Mouse (Mus musculus): ENCODE measurements around the gene Ebp. TPM values are rescaled to one million over a fixed set of nuclear protein-coding genes. Genes with fewer than 3 reads are reported as not detected.
A peak's percentile ranks its signal among the peaks of the same experiment; 100 is the strongest.

The Ebp gene
- polyA plus RNA-seq, 1 experiment from 2014 or later = 36.6 TPM

- H3K36me3 ChIP-seq (ENCODE audit: control insufficient read depth, insufficient read depth, low read length) = no peaks in the 10 kb centered on the region
- H3K4me2 ChIP-seq (ENCODE audit: low read length) = peak overlapping the region; percentile 58
- peaks cover 2% of the 10 kb centered on the region for H3K4me1 ChIP-seq (ENCODE audit: control insufficient read depth, insufficient read depth, low read depth, low read length)
- peaks cover 3% of the 10 kb centered on the region; the same call in 1 of the 2 replicates for H3K9me3 ChIP-seq (ENCODE audit: control insufficient read depth, low read length)
- 19% methylated on average over 4 of the region's 4 CpGs for WGBS
- no peak for ATAC-seq
- no peaks in the 10 kb centered on the region for H3K27me3 ChIP-seq (replicated peaks; ENCODE audit: control insufficient read depth, insufficient read depth, low read length)
- H3K9ac ChIP-seq (ENCODE audit: low read depth, low read length) = peak overlapping the region; percentile 71
- no peak overlapping the region for H3K27ac ChIP-seq (ENCODE audit: low read depth, low read length)
- peak overlapping the region; percentile 64 for H3K4me3 ChIP-seq (ENCODE audit: low read length)
These were observed 18.2 kb downstream of the Ebp start for GRCm38 (mm10) chrX:8175169-8175503.

GRCm38 (mm10) chrX:8167716-8168647 is 25.3 kb downstream of the Ebp start:
- Histone ChIP-seq H3K9ac (ENCODE audit: low read depth, low read length) (no peak overlapping the region), H3K27me3 (replicated peaks; ENCODE audit: control insufficient read depth, insufficient read depth, low read length) (no peaks in the 10 kb centered on the region), H3K36me3 (ENCODE audit: control insufficient read depth, insufficient read depth, low read length) (no peaks in the 10 kb centered on the region), H3K9me3 (ENCODE audit: control insufficient read depth, low read length) (no peaks in the 10 kb centered on the region), H3K4me2 (ENCODE audit: low read length) (no peak overlapping the region), H3K4me3 (ENCODE audit: low read length) (no peak overlapping the region), H3K27ac (ENCODE audit: low read depth, low read length) (no peak overlapping the region), H3K4me1 (ENCODE audit: control insufficient read depth, insufficient read depth, low read depth, low read length) (no peaks in the 10 kb centered on the region)
- 90% methylated on average over 8 of the region's 10 CpGs for WGBS
- no peak for ATAC-seq

GRCm38 (mm10) chrX:8164471-8164870 is 28.8 kb downstream of the Ebp start:
- no peak overlapping the region for H3K27ac ChIP-seq (ENCODE audit: low read depth, low read length)
- H3K9me3 ChIP-seq (ENCODE audit: control insufficient read depth, low read length) = no peaks in the 10 kb centered on the region
- no peak overlapping the region for H3K4me2 ChIP-seq (ENCODE audit: low read length)
- no peak overlapping the region for H3K4me3 ChIP-seq (ENCODE audit: low read length)
- H3K27me3 ChIP-seq (replicated peaks; ENCODE audit: control insufficient read depth, insufficient read depth, low read length) = no peaks in the 10 kb centered on the region
- ATAC-seq = no peak
- no peak overlapping the region for H3K9ac ChIP-seq (ENCODE audit: low read depth, low read length)
- no peaks in the 10 kb centered on the region; the same call in 1 of the 2 replicates for H3K36me3 ChIP-seq (ENCODE audit: control insufficient read depth, insufficient read depth, low read length)
- H3K4me1 ChIP-seq (ENCODE audit: control insufficient read depth, insufficient read depth, low read depth, low read length) = no peaks in the 10 kb centered on the region
- WGBS = 96% methylated on average over 4 of the region's 4 CpGs

- no peaks in the 10 kb centered on the region for H3K27me3 ChIP-seq (replicated peaks; ENCODE audit: control insufficient read depth, insufficient read depth, low read length)
- no peak overlapping the region for H3K27ac ChIP-seq (ENCODE audit: low read depth, low read length)
- no peak overlapping the region for H3K4me2 ChIP-seq (ENCODE audit: low read length)
- WGBS = 90% methylated on average over 5 of the region's 5 CpGs
- no peaks in the 10 kb centered on the region for H3K9me3 ChIP-seq (ENCODE audit: control insufficient read depth, low read length)
- ATAC-seq = no peak
- no peak overlapping the region for H3K9ac ChIP-seq (ENCODE audit: low read depth, low read length)
- no peaks in the 10 kb centered on the region for H3K4me1 ChIP-seq (ENCODE audit: control insufficient read depth, insufficient read depth, low read depth, low read length)
- H3K4me3 ChIP-seq (ENCODE audit: low read length) = no peak overlapping the region
- no peaks in the 10 kb centered on the region; the same call in 1 of the 2 replicates for H3K36me3 ChIP-seq (ENCODE audit: control insufficient read depth, insufficient read depth, low read length)
These were observed 30.2 kb downstream of the Ebp start for GRCm38 (mm10) chrX:8163076-8163475.

- Histone ChIP-seq H3K9me3 (ENCODE audit: control insufficient read depth, low read length) (no peaks in the 10 kb centered on the region), H3K27ac (ENCODE audit: low read depth, low read length) (peak within 1 kb of the TSS; percentile 95), H3K4me3 (ENCODE audit: low read length) (peak within 1 kb of the TSS; percentile 61), H3K36me3 (ENCODE audit: control insufficient read depth, insufficient read depth, low read length) (peaks cover 14% of the 10 kb centered on the region; the same call in 1 of the 2 replicates), H3K4me1 (ENCODE audit: control insufficient read depth, insufficient read depth, low read depth, low read length) (peaks cover 10% of the 10 kb centered on the region), H3K9ac (ENCODE audit: low read depth, low read length) (peak within 1 kb of the TSS; percentile 78), H3K4me2 (ENCODE audit: low read length) (peak within 1 kb of the TSS; percentile 70), H3K27me3 (replicated peaks; ENCODE audit: control insufficient read depth, insufficient read depth, low read length) (no peaks in the 10 kb centered on the region)
- peak; percentile 94 for ATAC-seq
- 21% methylated on average over 58 of the region's 65 CpGs for WGBS
These were observed 47.9 kb downstream of the Ebp start, which contains the start of gene Rbm3 for GRCm38 (mm10) chrX:8145153-8145991. Gene Rbm3 (minus strand): TSS chrX:8145880.

- Histone ChIP-seq H3K9ac (ENCODE audit: low read depth, low read length) (peak overlapping the region; percentile 52; the same call in 1 of the 2 replicates), H3K4me1 (ENCODE audit: control insufficient read depth, insufficient read depth, low read depth, low read length) (peaks cover 10% of the 10 kb centered on the region), H3K36me3 (ENCODE audit: control insufficient read depth, insufficient read depth, low read length) (peaks cover 14% of the 10 kb centered on the region; the same call in 1 of the 2 replicates), H3K9me3 (ENCODE audit: control insufficient read depth, low read length) (no peaks in the 10 kb centered on the region), H3K27ac (ENCODE audit: low read depth, low read length) (no peak overlapping the region), H3K4me3 (ENCODE audit: low read length) (peak overlapping the region; percentile 61), H3K4me2 (ENCODE audit: low read length) (peak overlapping the region; percentile 70), H3K27me3 (replicated peaks; ENCODE audit: control insufficient read depth, insufficient read depth, low read length) (no peaks in the 10 kb centered on the region)
- ATAC-seq = no peak
- 68% methylated on average over 7 of the region's 7 CpGs for WGBS
These were observed 49.6 kb downstream of the Ebp start for GRCm38 (mm10) chrX:8143750-8144149.

- Histone ChIP-seq H3K27ac (ENCODE audit: low read depth, low read length) (no peak overlapping the region), H3K27me3 (replicated peaks; ENCODE audit: control insufficient read depth, insufficient read depth, low read length) (no peaks in the 10 kb centered on the region), H3K4me1 (ENCODE audit: control insufficient read depth, insufficient read depth, low read depth, low read length) (peaks cover 10% of the 10 kb centered on the region), H3K4me3 (ENCODE audit: low read length) (no peak overlapping the region), H3K9me3 (ENCODE audit: control insufficient read depth, low read length) (no peaks in the 10 kb centered on the region), H3K4me2 (ENCODE audit: low read length) (no peak overlapping the region), H3K9ac (ENCODE audit: low read depth, low read length) (no peak overlapping the region), H3K36me3 (ENCODE audit: control insufficient read depth, insufficient read depth, low read length) (peaks cover 14% of the 10 kb centered on the region; the same call in 1 of the 2 replicates)
- ATAC-seq = no peak
- whole genome bisulfite sequencing = 85% methylated on average over 7 of the region's 7 CpGs
These were observed 50.4 kb downstream of the Ebp start for GRCm38 (mm10) chrX:8142948-8143347.

- H3K4me1 ChIP-seq (ENCODE audit: control insufficient read depth, insufficient read depth, low read depth, low read length) = peaks cover 10% of the 10 kb centered on the region
- no peak overlapping the region for H3K27ac ChIP-seq (ENCODE audit: low read depth, low read length)
- H3K9me3 ChIP-seq (ENCODE audit: control insufficient read depth, low read length) = no peaks in the 10 kb centered on the region
- WGBS = 79% methylated on average over 3 of the region's 3 CpGs
- peaks cover 14% of the 10 kb centered on the region; the same call in 1 of the 2 replicates for H3K36me3 ChIP-seq (ENCODE audit: control insufficient read depth, insufficient read depth, low read length)
- no peak overlapping the region for H3K4me2 ChIP-seq (ENCODE audit: low read length)
- ATAC-seq = no peak
- H3K4me3 ChIP-seq (ENCODE audit: low read length) = no peak overlapping the region
- H3K9ac ChIP-seq (ENCODE audit: low read depth, low read length) = no peak overlapping the region
- no peaks in the 10 kb centered on the region for H3K27me3 ChIP-seq (replicated peaks; ENCODE audit: control insufficient read depth, insufficient read depth, low read length)
These were observed 52.3 kb downstream of the Ebp start for GRCm38 (mm10) chrX:8141058-8141457.

GRCm38 (mm10) chrX:8140446-8140845 is 52.9 kb downstream of the Ebp start:
- Histone ChIP-seq H3K9ac (ENCODE audit: low read depth, low read length) (no peak overlapping the region), H3K36me3 (ENCODE audit: control insufficient read depth, insufficient read depth, low read length) (peaks cover 14% of the 10 kb centered on the region; the same call in 1 of the 2 replicates), H3K27ac (ENCODE audit: low read depth, low read length) (no peak overlapping the region), H3K27me3 (replicated peaks; ENCODE audit: control insufficient read depth, insufficient read depth, low read length) (no peaks in the 10 kb centered on the region), H3K9me3 (ENCODE audit: control insufficient read depth, low read length) (no peaks in the 10 kb centered on the region), H3K4me3 (ENCODE audit: low read length) (no peak overlapping the region), H3K4me2 (ENCODE audit: low read length) (no peak overlapping the region), H3K4me1 (ENCODE audit: control insufficient read depth, insufficient read depth, low read depth, low read length) (peaks cover 10% of the 10 kb centered on the region)
- WGBS = 100% methylated on average over 2 of the region's 2 CpGs
- no peak for ATAC-seq
